In the genomic region with DNA sequence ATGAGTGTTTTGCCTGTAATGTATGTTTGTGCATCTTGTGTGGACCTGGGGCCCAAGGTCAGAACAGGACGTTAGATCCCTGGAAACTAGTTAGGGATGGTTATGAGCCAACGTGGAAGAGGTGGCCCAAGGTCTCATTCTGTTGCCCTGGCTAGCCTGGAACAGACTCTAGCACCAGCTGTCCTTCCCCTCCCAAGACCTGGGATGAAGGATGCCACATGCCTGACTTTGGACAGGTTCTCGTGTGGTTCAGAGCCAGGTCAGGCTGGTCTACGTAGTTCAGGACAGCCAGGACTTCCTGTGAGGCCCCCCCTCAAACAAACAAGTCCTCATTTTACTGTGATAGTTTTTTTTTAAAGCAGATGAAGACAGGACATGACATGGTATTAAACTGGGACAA, we compare ENCODE assay signal across 32 mouse cellular contexts. TPM values are rescaled to one million over a fixed set of nuclear protein-coding genes. Genes with fewer than 3 reads are reported as not detected.
DNase-seq lines count a peak whose midpoint lies in the region; ATAC-seq and TF ChIP-seq lines count a peak whose summit lies in the region.
"Had no signal": no experiment of that assay in that cellular context is flagged by ENCODE, and none has a peak within 500 bp of the region (broad histone marks: within the 10 kb centered on the region; RNA-seq: fewer than 3 reads in every experiment).

No protein-coding gene starts in this region.

- no peak for ATAC-seq in CD4-positive, CD25-positive, alpha-beta regulatory T cell, adult 4 months
- ATAC-seq: activated CD4-positive, CD25-positive, alpha-beta regulatory T cell, adult 4 months; forebrain, embryonic 13.5 days; intestine, embryonic 16.5 days; lung, postnatal 0 days; midbrain, embryonic 13.5 days had no signal

- peak; percentile 35 to 39 for DNase-seq in cerebellum, adult 18-20 months
- no peak for DNase-seq in cerebellum, adult 8-10 months
- DNase-seq in layer of hippocampus, adult 2 months (ENCODE audit: low spot score in 2 of 2) = no peak
- no peak for DNase-seq in layer of hippocampus, adult 18-20 months (ENCODE audit: low spot score in 2 of 2)
- peak; percentile 64 for DNase-seq in brain, adult 2 months (ENCODE audit: low read depth, low spot score)
- peak; percentile 29 to 32 for DNase-seq in cerebellum, postnatal 36 days
- DNase-seq in heart, postnatal 4 days = no peak
- DNase-seq: adrenal gland, adult 2 months; gastrocnemius, postnatal 10 days; heart, postnatal 14 days; kidney, adult 8-10 months; layer of hippocampus, adult 9-11 months; liver, embryonic 13.5 days; lung, adult 18-20 months; right cerebral cortex, adult 18-20 months; spleen, adult 18-20 months; thymus, postnatal 4 days had no signal

- peak overlapping the region; percentile 14; the same call in 1 of the 2 replicates for H3K27ac ChIP-seq in layer of hippocampus, adult 2 months
- H3K27ac ChIP-seq: embryonic facial prominence, embryonic 10.5 days; embryonic facial prominence, embryonic 15.5 days; forebrain, embryonic 13.5 days; kidney, postnatal 0 days; limb, embryonic 10.5 days; limb, embryonic 15.5 days; liver, embryonic 13.5 days; macrophage; midbrain, embryonic 13.5 days; stomach, postnatal 0 days had no signal

- TF ChIP-seq CTCF in layer of hippocampus, adult 2 months (conservative IDR thresholded peaks at IDR 0.05) = no peak

- H3K4me3 ChIP-seq in layer of hippocampus, adult 2 months = no peak overlapping the region
- H3K4me3 ChIP-seq: embryonic facial prominence, embryonic 10.5 days; embryonic facial prominence, embryonic 15.5 days; forebrain, embryonic 13.5 days; limb, embryonic 10.5 days; limb, embryonic 15.5 days; liver, embryonic 13.5 days; midbrain, embryonic 13.5 days had no signal

RNA-seq across cellular contexts. Expression of a gene that starts 14.9 kb away (rescaled TPM):
- total RNA-seq in layer of hippocampus, adult 2 months (2021) = not detected
- not detected for total RNA-seq in layer of hippocampus, adult 18-20 months (2021)
- total RNA-seq in heart, postnatal 4 days (2021) = under 1 TPM; 0.17 to 0.23 TPM
- polyA plus RNA-seq in CD4-positive, CD25-positive, alpha-beta regulatory T cell, adult 4 months (2017; shearing (Covaris generic)) = 10 to 100 TPM; 65.0 to 65.3 TPM
- total RNA-seq: left cerebral cortex, postnatal 10 days had no signal
- polyA plus RNA-seq: adrenal gland, adult 2 months; cortical plate, adult 2 months had no signal

RNA-seq across cellular contexts. Expression of a gene that starts 18.4 kb away (rescaled TPM):
- total RNA-seq in layer of hippocampus, adult 2 months (2021) = 10 to 100 TPM; 67.6 to 75.5 TPM
- total RNA-seq in layer of hippocampus, adult 18-20 months (2021) = 10 to 100 TPM; 66.2 to 75.6 TPM
- 10 to 100 TPM; 27.9 to 34.3 TPM for total RNA-seq in heart, postnatal 4 days (2021)
- 10 to 100 TPM; 37.0 to 55.1 TPM for polyA plus RNA-seq in CD4-positive, CD25-positive, alpha-beta regulatory T cell, adult 4 months (2017; shearing (Covaris generic))

RNA-seq across cellular contexts. Expression of a gene that starts 24.3 kb away (rescaled TPM):
- total RNA-seq in layer of hippocampus, adult 2 months (2021) = 100 to 1,000 TPM; 116 to 119 TPM
- 100 to 1,000 TPM; 113 to 118 TPM for total RNA-seq in layer of hippocampus, adult 18-20 months (2021)
- total RNA-seq in heart, postnatal 4 days (2021) = 10 to 100 TPM; 47.3 to 84.9 TPM
- polyA plus RNA-seq in CD4-positive, CD25-positive, alpha-beta regulatory T cell, adult 4 months (2017; shearing (Covaris generic)) = 10 to 100 TPM; 49.7 to 52.2 TPM

Comparison
In these comparisons a context has a peak if more than half of its experiments do, and no peak if none do; other contexts are left out.
1. DNase-seq: peak in cerebellum, adult 18-20 months (2 of 2), brain, adult 2 months (single experiment) and cerebellum, postnatal 36 days (2 of 2); none in cerebellum, adult 8-10 months (single experiment), layer of hippocampus, adult 2 months (0 of 2), layer of hippocampus, adult 18-20 months (0 of 2) and heart, postnatal 4 days (single experiment).